Mouse (Mus musculus) cerebellum, adult 9-10 months (tissue): ENCODE data around the gene Ptprj.

ENCODE experiments used
- DNase-seq: peaks from one replicate; pipeline ENCODE4 v3.0.0; 2022

The Ptprj gene

GRCm38 (mm10) chr2:90576936-90577335 lies 3.5 kb downstream of the Ptprj start:
- DNase-seq, result peak; percentile 25

DNA sequence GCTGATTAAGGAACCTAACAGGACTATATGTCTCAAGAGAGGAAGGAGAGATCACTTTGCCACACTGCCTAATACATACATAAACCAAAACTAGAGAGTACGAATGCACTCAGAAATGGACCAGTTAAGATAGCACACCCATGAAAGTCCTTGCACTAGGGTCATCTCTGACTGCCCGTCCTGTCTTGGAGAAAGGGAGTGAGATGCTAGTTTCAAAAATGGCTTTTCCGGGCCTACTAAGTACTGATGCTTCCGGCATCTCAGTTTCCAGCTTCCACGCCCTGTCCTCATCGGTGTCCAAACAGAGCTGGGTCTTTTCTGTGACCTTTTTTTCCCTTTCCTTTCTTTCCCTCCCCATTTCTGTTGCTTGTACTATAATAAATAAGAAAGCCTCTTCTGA lies 4.0 kb downstream of the Ptprj start:
- DNase-seq, result peak; percentile 24

DNA sequence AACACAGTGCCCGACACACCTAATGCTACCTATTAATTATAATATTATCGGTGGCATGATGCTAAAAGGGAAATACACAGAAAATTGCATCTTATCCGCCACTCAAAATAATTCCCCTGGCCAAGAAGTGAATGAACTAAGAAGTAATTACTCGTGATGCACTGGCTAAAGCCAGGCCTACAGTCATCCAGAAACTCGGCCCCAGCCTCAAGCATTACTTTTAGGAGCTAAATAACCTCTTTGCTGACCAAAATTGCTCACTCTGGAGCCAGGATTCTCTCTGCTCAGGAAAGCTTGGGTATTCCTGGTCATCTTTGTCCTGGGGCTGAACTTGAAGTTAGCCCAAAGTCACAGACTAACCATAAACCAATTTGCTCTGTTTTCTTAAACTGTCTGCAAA lies 4.7 kb downstream of the Ptprj start:
- peak; percentile 25 for DNase-seq

DNA sequence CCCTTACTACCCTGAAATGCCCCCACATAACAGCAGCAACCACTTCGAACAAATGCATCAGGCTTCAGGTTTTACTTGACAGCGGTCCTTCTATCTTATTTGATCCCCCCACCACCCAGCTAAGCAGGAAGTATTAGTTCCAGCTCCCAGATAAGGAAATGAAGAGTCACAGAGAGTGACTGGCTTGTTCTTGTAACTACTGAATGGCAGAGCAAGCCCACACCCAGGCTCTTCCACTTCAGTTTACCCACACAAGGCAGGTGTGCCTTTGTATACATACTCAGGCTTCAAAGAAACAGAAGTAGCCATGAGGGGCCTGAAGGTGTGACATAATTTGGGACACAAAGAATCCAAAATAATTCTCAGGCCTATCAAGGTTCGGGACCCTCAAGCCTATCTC lies 5.3 kb downstream of the Ptprj start:
- DNase-seq, result peak; percentile 29

- DNase-seq, result peak; percentile 36
Measured at GRCm38 (mm10) chr2:90574536-90574935, 5.9 kb downstream of the Ptprj start.

- DNase-seq, result peak; percentile 50
Measured at GRCm38 (mm10) chr2:90573640-90574526, 6.6 kb downstream of the Ptprj start.

DNA sequence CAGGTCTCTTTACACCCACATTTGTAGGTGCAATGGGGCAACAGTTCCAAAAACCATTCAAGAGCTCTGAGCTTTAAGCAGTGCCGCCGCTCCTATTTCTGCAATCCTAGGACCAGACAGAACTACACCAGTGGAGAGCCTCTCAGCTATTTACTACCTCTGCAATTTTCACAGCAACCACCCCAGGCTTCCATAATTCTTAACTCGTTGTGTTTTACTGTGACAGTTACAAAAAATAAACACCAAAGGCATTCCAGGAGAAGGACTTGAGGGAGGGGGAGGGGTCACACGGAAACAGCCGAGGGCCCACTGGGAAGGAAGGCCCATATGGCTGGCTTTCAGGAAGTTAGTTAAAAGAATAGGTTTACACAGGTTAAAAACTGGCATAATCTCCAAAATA lies 8.3 kb downstream of the Ptprj start:
- DNase-seq, result peak; percentile 38

DNA sequence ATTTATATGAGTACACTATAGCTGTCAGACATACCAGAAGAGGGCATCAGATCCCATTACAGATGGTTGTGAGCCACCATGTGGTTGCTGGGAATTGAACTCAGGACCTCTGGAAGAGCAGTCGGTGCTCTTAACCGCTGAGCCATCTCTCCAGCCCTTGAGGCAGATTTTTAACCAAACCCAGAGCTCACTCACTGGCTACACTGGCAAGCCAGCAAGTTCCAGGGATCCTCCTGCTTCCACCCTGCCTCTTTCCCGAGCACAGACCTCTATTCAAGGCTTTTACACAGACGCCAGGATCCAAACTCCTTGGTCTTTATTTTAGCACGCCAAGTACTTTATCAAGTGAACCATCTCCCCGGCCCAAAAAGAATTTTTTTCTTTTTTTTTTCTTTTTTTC lies 9.0 kb downstream of the Ptprj start:
- DNase-seq, result peak; percentile 52

GRCm38 (mm10) chr2:90570871-90571270 lies 9.6 kb downstream of the Ptprj start:
- DNase-seq, result no peak

- peak; percentile 95 for DNase-seq
Measured at GRCm38 (mm10) chr2:90570216-90570615, 10.2 kb downstream of the Ptprj start.

GRCm38 (mm10) chr2:90568961-90569481 lies 11.4 kb downstream of the Ptprj start:
- DNase-seq, result peak; percentile 88

GRCm38 (mm10) chr2:90568091-90568490 lies 12.4 kb downstream of the Ptprj start:
- no peak for DNase-seq

DNA sequence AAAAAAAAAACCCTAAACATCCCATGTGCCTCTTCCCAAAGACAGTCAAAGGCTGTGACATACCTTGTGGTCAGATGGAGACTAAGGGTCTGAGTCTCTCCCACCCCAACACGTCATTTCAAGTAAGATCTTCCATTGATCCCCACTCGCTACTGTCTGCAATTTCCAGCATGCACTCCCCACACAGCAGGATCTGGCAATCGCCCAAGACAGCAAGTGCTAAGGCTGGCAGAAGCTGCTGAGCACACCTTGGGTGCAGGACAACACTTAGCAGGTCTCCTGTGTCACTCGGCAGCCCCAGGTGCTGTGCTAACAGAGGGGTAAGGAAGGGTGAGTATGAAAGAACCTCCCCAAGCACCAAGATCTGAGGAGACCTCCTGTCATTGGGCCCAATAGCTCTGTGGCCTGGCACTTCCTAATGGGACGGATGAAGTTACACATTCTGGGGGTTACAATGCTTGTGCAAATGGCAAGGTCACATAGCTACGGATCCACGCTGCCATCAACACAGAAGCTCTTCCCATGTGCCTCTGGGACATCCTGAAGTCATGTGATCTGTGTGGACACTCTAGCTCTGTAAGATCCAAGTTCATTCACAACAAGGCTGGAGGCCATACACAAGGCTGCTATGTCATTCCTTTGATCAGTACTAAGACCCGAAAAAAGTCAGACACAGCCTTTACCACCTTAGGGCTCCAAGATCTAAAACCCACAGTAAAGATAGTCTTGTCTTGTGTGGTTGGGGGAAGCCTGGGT lies 13.5 kb downstream of the Ptprj start:
- DNase-seq, result peak; percentile 79

DNA sequence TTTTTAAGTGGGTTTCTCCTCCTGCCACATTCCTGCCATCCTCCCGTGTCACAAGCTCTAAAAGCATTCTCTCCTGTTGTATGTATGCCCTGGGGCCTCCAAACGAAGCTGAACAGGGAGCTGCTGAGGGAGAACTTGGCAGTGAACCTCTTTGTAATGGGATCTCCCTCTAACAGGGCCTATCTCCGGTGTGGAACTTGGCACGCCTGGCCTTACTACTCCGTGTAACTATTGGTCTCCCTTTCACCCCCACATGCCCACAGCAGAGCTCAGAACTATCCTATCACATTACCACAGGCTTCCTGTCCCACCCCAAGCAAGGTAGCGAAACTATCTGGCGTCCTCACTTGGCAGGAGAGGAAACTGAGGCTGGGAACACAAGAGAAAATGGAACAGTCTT lies 14.4 kb downstream of the Ptprj start:
- no peak for DNase-seq

- no peak for DNase-seq
Measured at GRCm38 (mm10) chr2:90565192-90565929, 15.1 kb downstream of the Ptprj start.

DNA sequence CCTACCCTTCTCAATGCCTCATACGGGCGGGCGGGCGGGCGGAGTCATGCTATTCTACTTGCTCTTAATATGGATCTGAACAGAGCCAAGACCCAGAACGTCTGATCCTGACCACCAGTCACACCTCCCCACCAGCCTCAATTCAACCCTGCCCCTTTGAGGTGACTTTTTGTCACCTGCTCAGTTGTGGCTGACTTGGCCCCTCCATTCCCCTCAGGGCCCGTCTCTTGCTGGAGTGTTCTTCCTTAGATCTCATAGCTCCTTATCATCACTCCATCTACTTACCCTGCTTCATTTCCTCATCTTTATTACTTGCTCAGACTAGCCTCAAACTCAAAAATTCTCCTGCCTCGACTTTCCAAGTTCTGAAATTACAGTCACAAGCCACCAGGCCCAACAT lies 15.9 kb downstream of the Ptprj start:
- DNase-seq, result no peak

DNA sequence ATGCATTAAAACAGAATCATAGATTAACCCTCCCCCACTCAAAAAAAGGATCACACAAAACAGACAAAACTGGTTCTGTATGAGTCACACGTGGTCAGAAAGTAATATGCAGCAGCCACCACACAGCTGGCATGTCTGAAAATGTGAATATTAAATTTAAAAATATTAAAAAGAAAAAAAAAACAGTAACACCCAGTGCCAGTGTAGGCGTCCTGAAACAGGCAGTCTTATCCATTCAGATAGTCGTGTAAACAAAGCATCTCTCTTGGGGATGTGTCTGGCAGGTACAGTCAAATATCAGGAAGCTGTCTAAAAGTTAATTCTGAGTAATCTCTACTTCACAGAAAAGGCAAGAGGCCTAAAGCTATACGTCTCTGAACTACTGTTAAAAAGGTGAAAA lies 17.3 kb downstream of the Ptprj start:
- no peak for DNase-seq

GRCm38 (mm10) chr2:90562126-90562670 lies 18.2 kb downstream of the Ptprj start:
- no peak for DNase-seq

GRCm38 (mm10) chr2:90560197-90560843 lies 20.1 kb downstream of the Ptprj start:
- DNase-seq, result peak; percentile 74

DNA sequence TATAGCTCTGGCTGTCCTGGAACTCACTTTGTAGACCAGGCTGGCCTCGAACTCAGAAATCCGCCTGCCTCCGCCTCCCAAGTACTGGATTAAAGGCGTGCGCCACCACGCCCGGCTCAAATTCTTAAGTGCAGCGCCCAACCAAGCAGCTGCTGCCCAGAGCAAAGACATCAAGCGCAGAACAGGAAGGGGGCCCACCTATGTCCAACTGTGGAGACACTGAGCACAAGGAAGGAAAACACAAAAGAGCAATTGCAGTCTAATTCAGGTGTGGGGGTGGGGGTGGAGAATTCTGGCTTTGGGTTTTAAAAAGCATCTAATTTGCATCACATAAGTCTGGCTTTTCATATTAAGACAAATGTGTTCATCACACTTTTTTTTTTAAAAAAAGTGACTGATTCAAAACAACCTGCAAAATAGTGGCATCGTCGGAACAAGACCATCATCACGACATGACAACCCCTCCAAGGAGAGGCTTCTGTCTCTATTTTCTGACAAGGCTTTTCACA lies 20.7 kb downstream of the Ptprj start:
- no peak for DNase-seq

DNA sequence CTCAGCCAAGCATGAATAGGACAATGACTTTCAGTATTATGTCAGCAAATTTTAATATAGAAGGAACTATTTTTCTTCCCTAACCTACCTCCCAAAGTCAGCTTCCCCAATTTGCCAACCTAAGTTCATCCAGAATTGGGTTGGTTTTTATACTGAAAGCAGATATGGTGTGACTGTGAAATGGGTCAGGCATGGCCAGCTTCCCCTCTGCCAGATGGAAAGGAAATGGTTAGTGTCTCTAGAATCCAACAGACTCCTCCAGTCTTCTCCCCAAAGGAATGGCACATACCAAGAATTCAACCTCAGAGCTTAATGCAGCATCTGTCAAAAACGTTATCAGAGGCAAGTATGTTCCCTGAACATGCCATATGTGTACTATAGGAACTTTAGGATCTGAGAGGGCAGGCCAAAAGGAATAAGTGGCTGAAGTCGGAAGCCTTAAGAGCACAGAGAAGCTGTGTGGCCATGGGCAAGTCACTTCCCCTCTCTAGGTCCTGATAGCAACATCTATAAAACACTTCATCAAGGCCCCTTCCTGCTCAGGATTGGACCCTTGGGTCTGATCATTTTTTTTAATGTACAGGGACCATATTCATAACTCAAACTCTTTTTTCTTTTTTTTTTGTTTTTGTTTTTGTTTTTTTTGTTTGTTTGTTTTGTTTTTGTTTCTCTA lies 21.3 kb downstream of the Ptprj start:
- DNase-seq, result no peak
